Mouse (Mus musculus): Measurements from ENCODE around the gene Tst.

GRCm38 (mm10) chr15:78428391-78429138 is 22.9 kb upstream of the Tst start, which contains the start of gene Kctd17:
- TF ChIP-seq GATA1 (IDR thresholded peaks at IDR 0.05; ENCODE audit: low read length) (no peak), TAL1 (IDR thresholded peaks at IDR 0.05; ENCODE audit: low read length) (no peak)

Measured in erythroblast, embryonic 14.5 days (primary cell).